Mouse (Mus musculus) frontal cortex, adult 2 months (tissue): ENCODE results near the gene Timm17b. TPM values are rescaled to one million over a fixed set of nuclear protein-coding genes. Genes with fewer than 3 reads are reported as not detected.

Source experiments
- DNase-seq, 2 experiments: peaks; one replicate each; pipeline ENCODE4 v3.0.0; 2022; ENCODE audit warnings: low spot score in 1 of 2; ENCODE audit errors: extremely low spot score in 1 of 2
- polyA plus RNA-seq: library from polyadenylated mRNA; depleted of rRNA; stranded (reverse); fragments of >200 nt; gene quantifications from 2 replicates; pipeline ENCODE4 v1.2.3, GENCODE M21; 2012; rRNA removed

The Timm17b gene
- polyA plus RNA-seq, 1 experiment = 17.8 TPM

DNA sequence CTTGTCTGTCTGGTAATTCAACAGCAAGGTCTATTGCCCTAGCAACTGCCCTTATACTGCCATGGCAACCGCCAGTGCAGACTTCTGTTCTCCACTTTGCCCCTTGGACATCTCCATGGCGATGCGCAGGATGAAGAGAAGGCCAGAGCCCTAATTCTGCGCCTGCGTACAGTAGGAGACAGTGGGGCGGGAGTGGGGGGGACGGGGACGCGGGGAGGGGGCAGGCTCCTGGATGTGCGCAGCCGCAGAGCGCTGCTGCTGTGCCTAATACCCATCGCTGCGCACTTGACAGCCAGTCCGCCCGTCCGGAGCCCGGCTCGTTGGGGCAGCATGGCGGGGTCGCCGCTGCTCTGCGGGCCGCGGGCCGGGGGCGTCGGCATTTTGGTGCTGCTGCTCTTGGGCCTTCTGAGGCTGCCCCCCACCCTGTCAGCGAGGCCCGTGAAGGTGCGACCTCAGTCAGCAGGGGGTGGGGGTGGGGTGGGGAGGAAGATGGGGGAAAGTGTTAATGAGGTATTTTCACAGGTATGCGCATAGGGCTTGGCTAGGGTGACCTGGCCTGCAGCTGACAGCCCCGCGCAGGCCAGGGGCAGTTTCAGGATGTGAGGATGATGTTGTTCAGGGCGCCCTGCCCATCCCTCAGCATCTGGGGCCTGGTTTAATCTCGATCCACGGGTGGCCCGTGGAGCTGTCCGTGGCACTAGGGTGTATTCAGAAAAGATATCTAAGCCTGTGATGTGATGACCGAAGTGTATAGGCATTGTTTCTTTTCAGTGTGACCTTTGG lies 20.6 kb downstream of the Timm17b start, which contains the start of gene Pcsk1n:
TSS of gene Pcsk1n (plus strand) at position 222 of the 783 bp plus-strand sequence.
- DNase-seq = peak in 1 of 2 experiments; percentile 41

- no peak for DNase-seq
Measured at GRCm38 (mm10) chrX:7922032-7922431, 22.9 kb downstream of the Timm17b start.

GRCm38 (mm10) chrX:7926266-7926665 lies 27.1 kb downstream of the Timm17b start:
- DNase-seq = no peak

- no peak for DNase-seq
Measured at GRCm38 (mm10) chrX:7927116-7927515, 28.0 kb downstream of the Timm17b start.

- DNase-seq = no peak
Measured at GRCm38 (mm10) chrX:7928270-7928790, 29.2 kb downstream of the Timm17b start, which contains the start of gene Eras. Eras (minus strand) TSS chrX:7928607.

DNA sequence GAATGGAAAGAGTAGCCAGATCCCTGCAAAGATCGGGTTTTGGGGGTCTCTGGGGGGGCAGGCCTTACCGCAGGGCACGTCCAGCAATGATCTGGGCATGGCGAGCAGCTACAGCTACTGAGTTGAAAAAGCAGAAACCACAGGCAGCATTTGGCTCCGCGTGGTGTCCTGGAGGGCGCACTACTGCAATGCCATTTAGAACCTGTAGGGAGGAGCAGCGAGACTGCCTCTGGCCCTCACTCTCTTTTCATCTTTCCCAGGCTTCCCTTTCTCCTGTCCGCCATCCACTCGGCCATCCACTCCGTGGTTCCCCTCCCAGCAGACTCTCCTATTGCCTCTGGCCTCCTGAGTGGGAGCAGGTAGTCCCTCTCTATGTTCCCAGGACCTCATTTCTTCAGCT lies 37.7 kb downstream of the Timm17b start:
- DNase-seq = no peak

- no peak for DNase-seq
Measured at GRCm38 (mm10) chrX:7937667-7938066, 38.5 kb downstream of the Timm17b start.

DNA sequence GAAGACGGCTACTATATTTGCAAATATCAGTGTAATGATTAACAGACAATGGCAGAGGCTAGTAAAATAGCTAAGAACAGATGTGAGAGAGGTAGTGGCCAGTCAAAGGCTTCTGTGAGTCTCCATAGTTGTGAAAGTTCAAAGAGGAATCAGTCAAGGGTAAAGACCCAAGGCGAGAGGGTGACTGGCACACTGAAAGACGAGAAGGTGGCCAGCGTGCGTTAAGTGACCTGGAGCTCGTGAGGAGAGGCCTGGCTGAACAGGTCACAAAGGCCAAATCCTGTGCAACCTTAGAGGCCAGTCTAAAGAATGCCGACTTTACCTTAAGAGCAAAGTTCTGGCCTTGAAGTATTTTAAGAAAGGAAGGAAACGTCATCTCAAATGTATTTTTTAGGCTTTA lies 46.5 kb downstream of the Timm17b start:
- DNase-seq = no peak

DNA sequence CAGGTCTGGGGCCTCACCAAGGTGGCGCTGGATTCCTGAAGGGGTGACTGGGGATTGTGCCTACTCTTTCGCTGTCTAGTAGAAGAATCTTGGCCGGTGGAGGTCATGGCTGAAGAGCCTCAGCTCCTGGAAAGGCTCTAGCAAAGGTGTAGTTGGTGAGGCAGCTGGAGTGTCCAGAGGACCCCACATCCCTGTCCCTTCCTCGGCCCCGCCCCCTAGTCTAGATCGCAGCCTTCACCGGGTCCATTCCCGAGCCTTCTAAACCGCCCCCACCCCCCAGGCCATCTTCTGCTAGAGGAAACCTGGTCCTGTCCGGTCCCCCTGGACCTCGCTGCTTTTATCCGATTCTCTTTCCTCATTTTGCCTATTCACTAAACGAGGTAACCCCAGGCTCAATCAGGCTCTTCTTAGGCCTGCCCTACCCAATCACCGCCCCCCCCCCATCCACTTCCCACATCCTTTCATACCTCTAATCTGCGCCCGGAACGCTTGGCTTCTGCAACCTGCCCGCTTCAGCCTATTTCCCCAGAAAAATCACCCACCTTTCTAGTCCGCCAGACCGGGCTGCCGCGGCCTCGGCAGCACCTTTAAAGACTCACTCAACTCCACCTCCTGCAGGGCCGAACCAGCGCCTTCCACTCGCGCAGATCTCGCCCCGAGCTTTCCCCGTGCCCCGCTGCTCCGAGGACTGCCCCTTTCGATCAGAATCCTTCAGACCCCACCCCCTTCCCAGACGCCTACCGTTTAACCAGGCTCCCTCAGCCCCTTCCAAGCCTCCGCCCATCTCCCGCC lies 48.1 kb downstream of the Timm17b start, which contains the start of gene Hdac6:
TSS of gene Hdac6 (minus strand) at position 782 of the 792 bp plus-strand sequence.
- no peak for DNase-seq

GRCm38 (mm10) chrX:7947900-7948492 lies 48.8 kb downstream of the Timm17b start:
- DNase-seq = peak; percentile 93 to 95

DNA sequence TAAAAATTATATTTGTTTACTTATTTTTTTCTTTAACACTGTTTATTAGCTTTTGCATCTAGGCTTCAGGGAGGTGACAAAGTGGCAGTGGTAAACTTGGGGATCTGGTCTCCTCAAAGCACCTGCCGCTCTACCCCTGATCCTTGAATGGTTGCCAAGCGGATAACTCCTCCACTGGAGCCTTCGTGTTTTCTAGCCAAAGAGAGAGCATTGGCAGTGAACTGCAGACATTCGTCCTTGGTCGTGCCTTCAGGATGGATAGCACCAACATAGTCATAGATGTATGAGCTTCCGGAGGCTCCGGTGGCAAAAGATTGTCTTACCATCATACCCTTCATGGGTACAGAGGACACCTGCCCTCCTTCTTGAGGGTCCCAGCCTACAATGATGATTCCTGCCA lies 50.9 kb downstream of the Timm17b start:
- DNase-seq = no peak

Other genes with a start within 250 kb of the Timm17b start
- gene Prickle3, start 242.1 kb upstream of the Timm17b start, polyA plus RNA-seq = 2.3 and 2.4 TPM in 2 replicates
- gene Plp2, start 228.0 kb upstream of the Timm17b start, polyA plus RNA-seq = 14.6 and 15.6 TPM in 2 replicates
- 0.90 and 1.2 TPM in 2 replicates for gene Magix, start 218.1 kb upstream of the Timm17b start, polyA plus RNA-seq
- 26.2 and 32.7 TPM in 2 replicates for gene Gpkow, start 202.2 kb upstream of the Timm17b start, polyA plus RNA-seq
- gene Wdr45, start 185.0 kb upstream of the Timm17b start, polyA plus RNA-seq = 75.0 and 77.0 TPM in 2 replicates
- 0.18 and 0.55 TPM in 2 replicates for gene Gm45208, start 177.1 kb upstream of the Timm17b start, polyA plus RNA-seq
- gene Praf2, start 170.9 kb upstream of the Timm17b start, polyA plus RNA-seq = 118 and 124 TPM in 2 replicates
- 23.7 and 25.4 TPM in 2 replicates for gene Ccdc120, start 148.5 kb upstream of the Timm17b start, polyA plus RNA-seq
- 23.8 and 25.1 TPM in 2 replicates for gene Tfe3, start 136.8 kb upstream of the Timm17b start, polyA plus RNA-seq
- gene Gripap1, start 109.6 kb upstream of the Timm17b start, polyA plus RNA-seq = 112 and 118 TPM in 2 replicates
- 7.4 and 7.8 TPM in 2 replicates for gene Kcnd1, start 77.1 kb upstream of the Timm17b start, polyA plus RNA-seq
- gene Otud5, start 58.0 kb upstream of the Timm17b start, polyA plus RNA-seq = 51.9 and 58.0 TPM in 2 replicates
- gene Pim2, start 21.1 kb upstream of the Timm17b start, polyA plus RNA-seq = 50.5 and 54.6 TPM in 2 replicates
- 44.6 and 51.1 TPM in 2 replicates for gene Slc35a2, start 15.3 kb upstream of the Timm17b start, polyA plus RNA-seq
- gene Pqbp1, start 88 bp upstream of the Timm17b start, polyA plus RNA-seq = 188 and 192 TPM in 2 replicates
- not detected in 2 replicates for gene Gm10491, start 8.5 kb downstream of the Timm17b start, polyA plus RNA-seq
- gene Gm10490, start 10.2 kb downstream of the Timm17b start, polyA plus RNA-seq = not detected in 2 replicates
- gene Pcsk1n, start 20.5 kb downstream of the Timm17b start, polyA plus RNA-seq = 456 and 602 TPM in 2 replicates
- 0.10 TPM in 1 of 2 replicates, not detected in the other for gene Eras, start 29.2 kb downstream of the Timm17b start, polyA plus RNA-seq
- 71.9 and 81.8 TPM in 2 replicates for gene Hdac6, start 48.5 kb downstream of the Timm17b start, polyA plus RNA-seq
- gene Gata1, start 78.7 kb downstream of the Timm17b start, polyA plus RNA-seq = not detected in 2 replicates
- gene Glod5, start 119.1 kb downstream of the Timm17b start, polyA plus RNA-seq = 0.60 and 0.84 TPM in 2 replicates
- gene Suv39h1, start 175.4 kb downstream of the Timm17b start, polyA plus RNA-seq = 25.0 and 27.5 TPM in 2 replicates
- gene Was, start 191.1 kb downstream of the Timm17b start, polyA plus RNA-seq = 1.1 and 1.4 TPM in 2 replicates
- 221 and 236 TPM in 2 replicates for gene Wdr13, start 233.5 kb downstream of the Timm17b start, polyA plus RNA-seq
- gene Rbm3, start 246.5 kb downstream of the Timm17b start, polyA plus RNA-seq = 216 and 235 TPM in 2 replicates